Mouse (Mus musculus): ENCODE measurements around the gene Fam174a. TPM values are rescaled to one million over a fixed set of nuclear protein-coding genes. Genes with fewer than 3 reads are reported as not detected.
A peak's percentile ranks its signal among the peaks of the same experiment; 100 is the strongest.

The Fam174a gene
- 21.0 and 21.2 TPM in 2 replicates for polyA plus RNA-seq (2014; fragmentation: Nextera tagmentation; extraction: Ambion mirVana)

- WGBS: under 1% methylated on average over 74 of the region's 79 CpGs
- H3K9ac ChIP-seq (ENCODE audit: low read length): peak within 1 kb of the TSS; percentile 81
- DNase-seq (ENCODE audit: low spot score): peak; percentile 93
- H3K9me3 ChIP-seq (ENCODE audit: control insufficient read depth, low read length): no peaks in the 10 kb centered on the region
- 0 out of 2 replicates have a peak, but pooled peaks cover 6% of the 10 kb centered on the region for H3K4me1 ChIP-seq (replicated peaks; ENCODE audit: control insufficient read depth, insufficient read depth, low read length)
- no peaks in the 10 kb centered on the region for H3K36me3 ChIP-seq (ENCODE audit: control insufficient read depth, insufficient read depth, low read length)
- H3K4me2 ChIP-seq (ENCODE audit: low read length): peak within 1 kb of the TSS; percentile 91
- H3K27me3 ChIP-seq (replicated peaks; ENCODE audit: control insufficient read depth, insufficient read depth, low read length): no peaks in the 10 kb centered on the region
- peak within 1 kb of the TSS; percentile 85 for H3K4me3 ChIP-seq (ENCODE audit: low read depth, low read length)
- peak; percentile 99 for ATAC-seq (replicated peaks; ENCODE audit: low FRiP score, low TSS enrichment, low read depth)
- H3K27ac ChIP-seq (ENCODE audit: low read depth): peak within 1 kb of the TSS; percentile 77
These were observed at the start of gene Fam174a for GRCm38 (mm10) chr1:95313393-95314228. Gene Fam174a (plus strand): TSS chr1:95313623.

DNA sequence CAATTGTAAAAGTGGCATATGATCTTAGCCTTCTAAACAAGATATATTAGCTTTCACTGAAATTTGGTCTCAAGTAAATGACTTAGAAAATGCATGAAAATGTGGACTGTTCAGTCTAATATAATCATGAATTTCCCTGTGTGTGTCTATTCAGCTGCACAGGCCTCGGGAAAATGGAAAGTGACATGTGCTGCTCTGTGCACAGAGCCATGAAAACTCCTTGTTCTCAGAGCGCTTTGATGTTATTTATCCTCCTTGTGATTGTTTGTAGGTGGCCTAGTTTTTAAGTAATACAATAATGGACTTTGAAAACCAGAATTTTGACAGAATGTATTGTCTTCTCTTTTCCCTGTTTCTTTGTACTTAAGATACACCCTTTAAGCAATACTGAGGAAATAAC, 49.6 kb upstream of the Fam174a start:
- no peaks in the 10 kb centered on the region for H3K36me3 ChIP-seq (ENCODE audit: control insufficient read depth, insufficient read depth, low read length)
- no peaks in the 10 kb centered on the region for H3K4me1 ChIP-seq (replicated peaks; ENCODE audit: control insufficient read depth, insufficient read depth, low read length)
- no peak for ATAC-seq (replicated peaks; ENCODE audit: low FRiP score, low TSS enrichment, low read depth)
- H3K4me3 ChIP-seq (ENCODE audit: low read depth, low read length): no peak overlapping the region
- no peak overlapping the region for H3K9ac ChIP-seq (ENCODE audit: low read length)
- H3K9me3 ChIP-seq (ENCODE audit: control insufficient read depth, low read length): no peaks in the 10 kb centered on the region
- no peaks in the 10 kb centered on the region for H3K27me3 ChIP-seq (replicated peaks; ENCODE audit: control insufficient read depth, insufficient read depth, low read length)
- no peak overlapping the region for H3K4me2 ChIP-seq (ENCODE audit: low read length)
- no peak overlapping the region for H3K27ac ChIP-seq (ENCODE audit: low read depth)
- DNase-seq (ENCODE audit: low spot score): no peak
- WGBS: 76% methylated on average over 2 of the region's 2 CpGs

DNA sequence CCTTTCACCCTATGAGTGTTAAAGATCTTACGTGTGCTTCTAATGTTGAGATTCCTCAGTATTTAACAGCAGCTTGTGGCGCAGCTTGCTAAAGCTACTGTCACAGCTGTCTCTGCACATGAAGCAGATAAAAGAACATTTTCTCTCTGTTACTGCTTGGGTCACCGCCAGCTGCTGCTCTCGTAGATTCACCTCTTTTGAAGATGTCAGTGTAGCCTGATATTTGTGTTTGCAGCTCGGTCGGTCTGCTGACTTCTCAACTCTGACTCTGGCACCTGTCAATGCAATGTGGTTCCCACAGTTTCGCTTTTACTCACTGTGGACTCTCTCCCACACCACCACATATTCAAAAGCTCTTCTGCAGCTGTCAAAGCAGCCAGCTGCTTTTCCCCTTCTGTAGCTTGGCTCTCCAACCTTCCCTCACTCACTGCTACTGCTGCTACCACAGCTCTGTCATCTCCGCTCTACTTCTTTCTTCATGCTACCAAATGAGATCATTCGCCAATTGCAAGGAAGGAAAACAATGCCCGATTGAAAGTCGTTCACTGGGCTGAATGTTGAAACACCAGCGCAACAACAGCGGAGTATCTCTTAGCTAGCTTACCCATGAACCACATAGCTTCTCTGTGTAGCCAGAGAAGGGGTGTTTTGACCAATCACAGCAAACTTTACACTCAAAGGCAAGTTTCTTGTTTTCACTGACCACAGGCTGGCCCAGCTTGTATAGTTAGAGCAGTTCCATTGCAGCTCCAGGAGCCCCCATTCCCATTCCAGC, 45.3 kb upstream of the Fam174a start:
- no peaks in the 10 kb centered on the region for H3K36me3 ChIP-seq (ENCODE audit: control insufficient read depth, insufficient read depth, low read length)
- DNase-seq (ENCODE audit: low spot score) (no peak), ATAC-seq (replicated peaks; ENCODE audit: low FRiP score, low TSS enrichment, low read depth) (no peak)
- H3K27ac ChIP-seq (ENCODE audit: low read depth): no peak overlapping the region
- 61% methylated on average over 13 of the region's 13 CpGs for WGBS
- no peaks in the 10 kb centered on the region for H3K4me1 ChIP-seq (replicated peaks; ENCODE audit: control insufficient read depth, insufficient read depth, low read length)
- H3K9me3 ChIP-seq (ENCODE audit: control insufficient read depth, low read length): no peaks in the 10 kb centered on the region
- no peaks in the 10 kb centered on the region for H3K27me3 ChIP-seq (replicated peaks; ENCODE audit: control insufficient read depth, insufficient read depth, low read length)
- no peak overlapping the region for H3K4me2 ChIP-seq (ENCODE audit: low read length)
- H3K9ac ChIP-seq (ENCODE audit: low read length): no peak overlapping the region
- no peak overlapping the region for H3K4me3 ChIP-seq (ENCODE audit: low read depth, low read length)

GRCm38 (mm10) chr1:95273321-95273720, 40.1 kb upstream of the Fam174a start:
- 51% methylated on average over 1 of the region's 1 CpGs for whole genome bisulfite sequencing

GRCm38 (mm10) chr1:95308324-95308723, 5.1 kb upstream of the Fam174a start:
- no peaks in the 10 kb centered on the region for H3K4me1 ChIP-seq (replicated peaks; ENCODE audit: control insufficient read depth, insufficient read depth, low read length)
- no peak for ATAC-seq (replicated peaks; ENCODE audit: low FRiP score, low TSS enrichment, low read depth)
- H3K4me3 ChIP-seq (ENCODE audit: low read depth, low read length): no peak overlapping the region
- H3K36me3 ChIP-seq (ENCODE audit: control insufficient read depth, insufficient read depth, low read length): no peaks in the 10 kb centered on the region
- H3K27ac ChIP-seq (ENCODE audit: low read depth): no peak overlapping the region
- H3K27me3 ChIP-seq (replicated peaks; ENCODE audit: control insufficient read depth, insufficient read depth, low read length): no peaks in the 10 kb centered on the region
- H3K9ac ChIP-seq (ENCODE audit: low read length): no peak overlapping the region
- H3K4me2 ChIP-seq (ENCODE audit: low read length): no peak overlapping the region
- whole genome bisulfite sequencing: 85% methylated on average over 5 of the region's 5 CpGs
- no peaks in the 10 kb centered on the region for H3K9me3 ChIP-seq (ENCODE audit: control insufficient read depth, low read length)
- no peak for DNase-seq (ENCODE audit: low spot score)

More at GRCm38 (mm10) chr1:95273321-95273720, 40.1 kb upstream of the Fam174a start:
- Histone ChIP-seq H3K27me3 (replicated peaks; ENCODE audit: control insufficient read depth, insufficient read depth, low read length) (no peaks in the 10 kb centered on the region), H3K9me3 (ENCODE audit: control insufficient read depth, low read length) (no peaks in the 10 kb centered on the region), H3K4me3 (ENCODE audit: low read depth, low read length) (no peak overlapping the region), H3K36me3 (ENCODE audit: control insufficient read depth, insufficient read depth, low read length) (no peaks in the 10 kb centered on the region), H3K4me1 (replicated peaks; ENCODE audit: control insufficient read depth, insufficient read depth, low read length) (no peaks in the 10 kb centered on the region), H3K27ac (ENCODE audit: low read depth) (no peak overlapping the region), H3K4me2 (ENCODE audit: low read length) (no peak overlapping the region), H3K9ac (ENCODE audit: low read length) (no peak overlapping the region)
- ATAC-seq (replicated peaks; ENCODE audit: low FRiP score, low TSS enrichment, low read depth): no peak
- DNase-seq (ENCODE audit: low spot score): no peak

- H3K9ac ChIP-seq (ENCODE audit: low read length): peak overlapping the region; percentile 81
- peak overlapping the region; percentile 85 for H3K4me3 ChIP-seq (ENCODE audit: low read depth, low read length)
- peak overlapping the region; percentile 77; the same call in 1 of the 2 replicates for H3K27ac ChIP-seq (ENCODE audit: low read depth)
- H3K9me3 ChIP-seq (ENCODE audit: control insufficient read depth, low read length): no peaks in the 10 kb centered on the region
- no peak; the same call in 1 of the 2 replicates for ATAC-seq (replicated peaks; ENCODE audit: low FRiP score, low TSS enrichment, low read depth)
- no peak for DNase-seq (ENCODE audit: low spot score)
- H3K4me2 ChIP-seq (ENCODE audit: low read length): peak overlapping the region; percentile 91
- no peaks in the 10 kb centered on the region for H3K36me3 ChIP-seq (ENCODE audit: control insufficient read depth, insufficient read depth, low read length)
- H3K4me1 ChIP-seq (replicated peaks; ENCODE audit: control insufficient read depth, insufficient read depth, low read length): 0 out of 2 replicates have a peak, but pooled peaks cover 6% of the 10 kb centered on the region
- no peaks in the 10 kb centered on the region for H3K27me3 ChIP-seq (replicated peaks; ENCODE audit: control insufficient read depth, insufficient read depth, low read length)
- WGBS: 0% methylated on average over 6 of the region's 6 CpGs
These were observed 769 bp downstream of the Fam174a start for GRCm38 (mm10) chr1:95314229-95314555.

GRCm38 (mm10) chr1:95315981-95316380, 2.6 kb downstream of the Fam174a start:
- no peaks in the 10 kb centered on the region for H3K36me3 ChIP-seq (ENCODE audit: control insufficient read depth, insufficient read depth, low read length)
- 0 out of 2 replicates have a peak, but pooled peaks cover 6% of the 10 kb centered on the region for H3K4me1 ChIP-seq (replicated peaks; ENCODE audit: control insufficient read depth, insufficient read depth, low read length)
- H3K4me2 ChIP-seq (ENCODE audit: low read length): no peak overlapping the region
- WGBS: 81% methylated on average over 6 of the region's 6 CpGs
- DNase-seq (ENCODE audit: low spot score) (no peak), ATAC-seq (replicated peaks; ENCODE audit: low FRiP score, low TSS enrichment, low read depth) (no peak)
- no peak overlapping the region for H3K4me3 ChIP-seq (ENCODE audit: low read depth, low read length)
- H3K9me3 ChIP-seq (ENCODE audit: control insufficient read depth, low read length): no peaks in the 10 kb centered on the region
- no peak overlapping the region for H3K27ac ChIP-seq (ENCODE audit: low read depth)
- no peak overlapping the region for H3K9ac ChIP-seq (ENCODE audit: low read length)
- no peaks in the 10 kb centered on the region for H3K27me3 ChIP-seq (replicated peaks; ENCODE audit: control insufficient read depth, insufficient read depth, low read length)

DNA sequence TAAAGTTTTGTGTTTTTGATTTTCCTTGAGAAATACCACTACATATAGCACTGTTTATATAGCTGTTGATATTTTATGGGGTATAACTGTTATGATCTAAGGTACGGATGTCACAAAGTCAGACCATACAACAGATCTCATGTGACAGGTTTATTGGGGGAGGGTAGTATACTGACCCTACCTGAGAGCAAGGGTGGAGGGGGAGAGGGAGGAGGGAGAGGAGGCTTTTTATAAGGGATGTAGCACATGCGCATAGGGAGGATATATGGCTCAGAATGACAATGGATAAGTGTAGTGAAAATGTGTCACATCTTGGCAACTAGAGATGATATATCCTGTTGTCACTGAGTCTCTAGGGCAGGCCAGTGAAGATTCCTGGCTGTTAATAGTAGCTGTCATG, 8.8 kb downstream of the Fam174a start:
- peaks cover 14% of the 10 kb centered on the region; the same call in 1 of the 2 replicates for H3K36me3 ChIP-seq (ENCODE audit: control insufficient read depth, insufficient read depth, low read length)
- H3K4me3 ChIP-seq (ENCODE audit: low read depth, low read length): no peak overlapping the region
- H3K9ac ChIP-seq (ENCODE audit: low read length): no peak overlapping the region
- no peaks in the 10 kb centered on the region for H3K4me1 ChIP-seq (replicated peaks; ENCODE audit: control insufficient read depth, insufficient read depth, low read length)
- ATAC-seq (replicated peaks; ENCODE audit: low FRiP score, low TSS enrichment, low read depth) (no peak), DNase-seq (ENCODE audit: low spot score) (no peak)
- 70% methylated on average over 2 of the region's 2 CpGs for WGBS
- H3K9me3 ChIP-seq (ENCODE audit: control insufficient read depth, low read length): no peaks in the 10 kb centered on the region
- no peaks in the 10 kb centered on the region for H3K27me3 ChIP-seq (replicated peaks; ENCODE audit: control insufficient read depth, insufficient read depth, low read length)
- H3K4me2 ChIP-seq (ENCODE audit: low read length): no peak overlapping the region
- no peak overlapping the region for H3K27ac ChIP-seq (ENCODE audit: low read depth)
